Mouse (Mus musculus) cerebellum, adult (tissue): ENCODE results near the gene Fxyd1.

Experiments
- ATAC-seq: cut with Nextera tagmentation; 2 replicates; pipeline ENCODE4 v1.9.2; 2017; ENCODE audit warnings: mild to moderate bottlenecking, moderate library complexity, mixed read lengths; ENCODE audit not compliant: insufficient number of reproducible peaks, low FRiP score, low TSS enrichment

The Fxyd1 gene

DNA sequence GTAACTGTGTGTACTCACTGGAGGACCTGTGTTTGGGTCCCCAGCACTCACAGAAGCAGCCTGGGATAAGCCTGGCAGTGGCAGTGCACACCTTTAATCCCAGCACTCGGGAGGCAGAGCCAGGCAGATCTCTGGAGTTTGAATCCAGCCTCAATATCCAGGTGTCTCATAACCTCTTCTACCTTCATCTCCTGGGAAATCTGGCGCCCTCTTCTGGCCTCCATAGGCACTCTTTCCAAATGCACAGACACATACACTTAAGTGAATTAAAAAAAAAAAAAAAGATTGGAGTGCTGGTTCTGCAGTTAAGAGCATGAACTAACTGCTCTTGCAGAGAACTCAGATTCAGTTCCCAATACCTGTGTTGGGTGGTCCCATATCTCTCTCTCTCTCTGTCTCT, 26.3 kb downstream of the Fxyd1 start:
- ATAC-seq = no peak

DNA sequence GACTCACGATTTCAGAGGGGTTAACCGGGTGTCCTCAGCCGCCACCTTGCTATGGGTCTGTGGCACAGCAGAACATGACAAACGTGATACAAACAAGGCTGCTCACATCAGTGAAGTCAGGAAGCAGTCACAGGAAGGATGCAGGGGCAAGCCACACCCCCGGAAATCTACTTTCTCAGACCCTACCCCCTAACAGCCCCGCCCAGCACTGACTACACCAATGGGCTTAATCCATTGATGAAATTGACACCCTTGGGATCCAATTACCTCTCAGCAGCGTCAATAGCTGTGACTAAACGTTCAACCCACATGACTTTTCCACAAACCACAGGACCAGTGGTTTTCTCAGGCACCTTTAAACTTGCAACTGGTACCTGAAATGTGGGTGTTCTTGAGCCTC, 28.4 kb downstream of the Fxyd1 start:
- no peak for ATAC-seq

DNA sequence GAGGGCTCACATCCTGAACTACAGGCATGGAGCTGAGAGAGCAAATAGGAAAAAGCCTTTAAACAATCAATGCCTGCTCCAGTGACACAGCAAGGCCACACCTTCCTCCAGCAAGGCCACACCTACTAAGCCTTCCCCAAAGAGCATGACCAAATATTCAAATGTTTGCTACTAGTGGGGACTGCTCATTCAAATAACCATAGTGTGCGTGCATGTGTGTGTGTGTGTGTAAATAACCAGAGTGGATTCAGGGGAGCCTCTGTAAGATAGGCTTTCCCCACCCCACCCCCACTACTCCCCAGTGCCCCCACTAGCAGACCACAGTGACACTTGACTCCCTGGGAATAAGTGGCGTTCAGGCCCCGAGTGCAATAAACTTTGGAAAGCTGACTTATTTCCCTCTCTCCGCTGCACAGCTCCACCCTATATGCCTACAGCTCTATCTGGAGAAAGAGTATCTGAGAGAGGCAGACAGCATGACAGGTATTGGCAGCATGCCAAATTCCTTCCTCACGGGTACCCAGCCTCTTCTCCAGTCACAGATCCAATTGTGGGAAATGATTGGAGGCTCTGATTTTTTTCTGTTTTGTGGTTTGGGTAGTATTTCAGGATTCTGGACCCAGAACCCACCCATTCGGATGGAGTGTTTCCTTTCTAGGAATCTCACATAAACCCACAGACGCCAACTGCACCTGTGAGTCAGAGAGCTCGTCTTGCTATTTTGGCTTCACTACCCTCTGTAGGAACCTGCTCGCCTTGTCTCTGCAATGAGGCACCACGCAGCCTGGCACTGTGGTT, 39.7 kb downstream of the Fxyd1 start:
- ATAC-seq = no peak

DNA sequence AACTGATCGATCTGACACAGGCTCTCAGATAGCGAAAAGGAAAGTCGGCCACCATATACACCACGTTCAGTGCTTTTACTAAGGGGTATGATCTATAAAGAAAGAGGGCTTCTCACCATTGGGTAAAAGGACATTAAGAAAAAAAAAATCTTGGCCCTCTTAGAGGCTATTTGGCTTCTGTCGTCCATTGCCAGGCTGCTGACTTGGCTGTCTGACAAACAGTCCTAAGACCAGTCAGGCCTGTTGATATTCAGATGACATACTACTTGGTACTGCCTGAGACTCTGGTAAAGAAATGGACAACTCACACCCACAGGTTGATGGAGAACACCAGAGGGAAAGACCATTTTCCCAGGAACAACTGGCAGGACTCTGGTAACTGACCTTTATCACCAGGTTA, 44.0 kb downstream of the Fxyd1 start:
- no peak for ATAC-seq

DNA sequence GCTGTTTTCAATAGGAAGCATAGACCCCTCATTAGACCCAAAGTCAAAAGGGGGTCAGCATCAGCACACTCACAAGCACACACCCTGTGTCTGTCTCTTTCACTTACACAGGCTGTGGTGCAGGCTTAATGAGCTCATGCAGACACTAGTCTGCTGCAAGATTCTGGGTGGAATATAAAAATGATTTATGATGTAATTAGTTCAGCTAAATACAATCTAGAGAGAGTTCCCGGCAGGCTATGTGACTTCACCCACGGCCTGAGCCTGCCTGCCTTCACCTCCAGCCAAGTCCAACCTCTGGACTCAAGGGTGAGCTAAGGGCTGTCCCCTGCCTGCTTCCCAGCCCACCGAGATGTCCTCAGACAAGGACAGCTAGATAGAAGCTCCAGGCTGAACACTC, 48.1 kb downstream of the Fxyd1 start:
- ATAC-seq = no peak

DNA sequence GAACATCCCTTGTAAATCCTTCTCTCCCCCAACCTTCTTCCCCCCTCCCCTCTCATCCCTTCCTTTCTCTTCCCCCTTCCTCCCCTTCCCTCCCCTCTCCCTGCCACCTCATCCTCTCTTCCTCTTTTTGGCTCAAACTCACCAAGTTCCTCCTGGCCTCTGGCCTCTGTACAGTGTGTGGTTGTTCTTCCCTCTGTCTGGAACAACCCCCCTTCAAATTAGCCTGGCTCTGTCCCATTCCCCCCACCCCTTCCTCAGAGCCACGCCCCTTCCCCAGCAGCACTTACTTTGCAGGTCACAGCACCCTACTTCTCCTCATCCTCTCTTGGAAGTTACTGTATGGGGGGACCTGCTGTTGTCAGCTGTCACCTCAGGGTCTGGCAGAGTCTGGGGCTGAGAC, 48.8 kb downstream of the Fxyd1 start:
- no peak for ATAC-seq

DNA sequence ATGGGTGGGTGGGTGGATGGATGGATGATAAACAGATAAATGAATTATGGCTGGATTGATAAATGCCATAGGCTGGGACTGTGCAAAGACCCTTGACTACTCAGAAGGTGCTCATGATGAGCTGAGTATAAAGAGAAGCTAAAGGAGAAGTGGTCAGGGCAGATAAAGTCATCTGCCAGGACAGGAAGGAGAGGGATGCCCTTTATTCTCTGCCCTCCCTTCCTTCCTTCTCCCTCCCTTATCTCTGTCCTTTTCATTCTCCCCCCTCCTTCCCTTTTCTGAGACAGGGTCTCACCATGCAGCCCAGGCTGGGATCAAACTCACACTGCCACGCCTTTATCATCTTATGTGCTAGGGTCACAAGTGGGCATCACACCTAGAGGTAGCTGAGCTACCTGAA, 49.2 kb downstream of the Fxyd1 start:
- no peak for ATAC-seq

GRCm38 (mm10) chr7:31002650-31003049, 54.3 kb downstream of the Fxyd1 start:
- ATAC-seq = no peak
